Mouse (Mus musculus) liver, embryonic 14.5 days (tissue): ENCODE results near the gene Pigr. TPM values are rescaled to one million over a fixed set of nuclear protein-coding genes. Genes with fewer than 3 reads are reported as not detected.

Source experiments
- ATAC-seq: fragments of 200-750 bp; cut with Nextera tagmentation; 2 replicates; pipeline ENCODE4 v1.8.0; 2017; ENCODE audit warnings: moderate number of reproducible peaks, mild to moderate bottlenecking, moderate library complexity; ENCODE audit not compliant: insufficient read depth
- DNase-seq, 3 experiments: peaks; one replicate each; pipeline ENCODE4 v3.0.0-alpha.2; 2012 to 2013; ENCODE audit warnings: low read depth in 3 of 3, low spot score in 3 of 3
- H3K27ac ChIP-seq: fragments of 300-500 bp; sonication (generic); 2 replicates; pipeline ENCODE4 v1.5.1; 2014; ENCODE audit warnings: moderate library complexity, mild to moderate bottlenecking, control low read depth, inconsistent platforms
- H3K27me3 ChIP-seq: fragments of 300-500 bp; sonication (generic); 2 replicates; pipeline ENCODE4 v1.6.1; 2014; ENCODE audit warnings: mild to moderate bottlenecking, low read length, moderate library complexity; ENCODE audit not compliant: control insufficient read depth, insufficient read depth
- H3K36me3 ChIP-seq: fragments of 300-500 bp; sonication (generic); replicated peaks from 2 replicates; pipeline ENCODE4 v1.6.1; 2014; ENCODE audit warnings: low read depth; ENCODE audit not compliant: control insufficient read depth, insufficient read depth
- H3K4me1 ChIP-seq, 2 experiments: fragments of 200-500 bp in 1 of 2; fragments of 300-500 bp in 1 of 2; sonication (generic) in 1 of 2; replicated peaks; 2 replicates each; pipeline ENCODE4 v1.6.1; 2012 to 2014; ENCODE audit warnings: antibody characterized with exemption in 1 of 2, inconsistent platforms in 1 of 2, low read length in 1 of 2; ENCODE audit not compliant: control insufficient read depth in 2 of 2, insufficient read depth in 2 of 2
- H3K4me2 ChIP-seq: fragments of 300-500 bp; sonication (generic); 2 replicates; pipeline ENCODE4 v1.6.1; 2014; ENCODE audit warnings: low read depth, mild to moderate bottlenecking, control low read depth, moderate library complexity
- H3K4me3 ChIP-seq, 2 experiments: fragments of 200-500 bp in 1 of 2; fragments of 300-500 bp in 1 of 2; sonication (generic) in 1 of 2; 2 replicates each; pipeline ENCODE4 v1.5.1; 2012 to 2014; ENCODE audit warnings: low read depth in 2 of 2, low read length in 2 of 2, mild to moderate bottlenecking in 2 of 2, control low read depth in 1 of 2, inconsistent platforms in 1 of 2, moderate library complexity in 1 of 2; ENCODE audit not compliant: insufficient read depth in 1 of 2
- H3K9ac ChIP-seq: fragments of 300-500 bp; sonication (generic); replicated peaks from 2 replicates; pipeline ENCODE4 v1.6.1; 2014; ENCODE audit warnings: mild to moderate bottlenecking, control low read depth, moderate library complexity
- H3K9me3 ChIP-seq: fragments of 300-500 bp; sonication (generic); 2 replicates; pipeline ENCODE4 v1.6.1; 2016; ENCODE audit warnings: low read length, mixed read lengths; ENCODE audit not compliant: control insufficient read depth
- CTCF ChIP-seq: IDR thresholded peaks from 2 replicates; pipeline ENCODE4 v1.5.1; 2016; ENCODE audit warnings: antibody characterized with exemption, low read depth, control low read depth
- EP300 ChIP-seq: IDR thresholded peaks from 2 replicates; pipeline ENCODE4 v1.6.1; 2016; ENCODE audit warnings: antibody characterized with exemption, low read depth
- WGBS: fragments of 180-500 bp; shearing (Covaris S2); extraction: QIAGEN DNeasy Blood & Tissue Kit; methylation state at CpG from one replicate; pipeline ENCODE4 v1.1.7; 2014; ENCODE audit not compliant: insufficient replicate concordance; 5-methylcytosine and 5-hydroxymethylcytosine counted together
- polyA plus RNA-seq, 2 experiments: library from polyadenylated mRNA; depleted of rRNA in 1 of 2; stranded (reverse) in 1 of 2; unstranded in 1 of 2; fragments of >200 nt; fragmentation: Nextera tagmentation in 1 of 2; extraction: Ambion mirVana in 1 of 2; gene quantifications; 2 replicates each; pipeline versions ENCODE4 v1.2.1 to v1.2.3; 2012 to 2014

Pigr gene
- polyA plus RNA-seq (2012; rRNA removed) (0.13 and 0.21 TPM in 2 replicates), polyA plus RNA-seq (2014; fragmentation: Nextera tagmentation; extraction: Ambion mirVana) (0.14 and 0.19 TPM in 2 replicates)

- no peak for ATAC-seq
- 59% methylated on average over 5 of the region's 5 CpGs for WGBS
- Histone ChIP-seq H3K4me1 (peaks cover 3 to 14% of the 10 kb centered on the region in 2 experiments; a peak in 3 of 4 replicates), H3K27ac (no peak within 1 kb of the TSS), H3K36me3 (no peaks in the 10 kb centered on the region), H3K4me3 (no peak within 1 kb of the TSS), H3K4me2 (no peak within 1 kb of the TSS), H3K27me3 (no peaks in the 10 kb centered on the region), H3K9me3 (no peaks in the 10 kb centered on the region), H3K9ac (no peak within 1 kb of the TSS)
- DNase-seq: no peak
- TF ChIP-seq CTCF (no peak), EP300 (no peak)
Observed at GRCm38 (mm10) chr1:130826448-130826847, at the start of gene Pigr. TSS of gene Pigr (plus strand) at chr1:130826684.

- DNase-seq: no peak
- 76% methylated on average over 3 of the region's 3 CpGs for WGBS
Observed at GRCm38 (mm10) chr1:130779867-130780266, 46.6 kb upstream of the Pigr start.

DNA sequence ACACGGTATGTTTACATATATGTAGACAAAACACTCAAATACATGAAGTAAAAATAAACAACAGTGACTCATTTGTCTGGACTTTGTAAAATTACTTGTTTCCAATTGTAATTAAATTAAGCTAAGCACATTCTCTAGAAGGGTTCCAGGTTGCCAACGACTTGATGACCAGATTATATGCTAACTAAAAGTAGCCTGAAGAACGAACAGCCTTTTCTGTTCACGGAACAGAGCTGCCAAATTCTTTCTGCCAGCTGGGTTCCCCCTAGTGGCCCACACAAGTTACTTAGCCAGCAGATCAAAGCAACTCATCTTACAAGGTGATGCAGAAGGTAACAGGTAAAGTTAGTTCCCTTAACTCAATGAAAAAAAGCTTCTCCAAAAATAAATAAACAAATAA lies 42.4 kb upstream of the Pigr start:
- TF ChIP-seq EP300 (no peak), CTCF (peak; percentile 74)
- Histone ChIP-seq H3K9ac (no peak overlapping the region), H3K9me3 (no peaks in the 10 kb centered on the region), H3K4me1 (no peaks in the 10 kb centered on the region), H3K27me3 (no peaks in the 10 kb centered on the region), H3K4me2 (no peak overlapping the region), H3K36me3 (no peaks in the 10 kb centered on the region), H3K27ac (no peak overlapping the region), H3K4me3 (no peak overlapping the region)
- peak; percentile 14 to 17 (median 17) for DNase-seq
- peak; percentile 39; the same call in 1 of the 2 replicates for ATAC-seq
- WGBS: 25% methylated on average over 4 of the region's 4 CpGs

More at GRCm38 (mm10) chr1:130779867-130780266, 46.6 kb upstream of the Pigr start:
- Histone ChIP-seq H3K27ac (no peak overlapping the region), H3K9ac (no peak overlapping the region), H3K4me1 (no peaks in the 10 kb centered on the region), H3K27me3 (no peaks in the 10 kb centered on the region), H3K36me3 (no peaks in the 10 kb centered on the region), H3K4me2 (no peak overlapping the region), H3K9me3 (no peaks in the 10 kb centered on the region), H3K4me3 (no peak overlapping the region)
- no peak for ATAC-seq
- no peak for TF ChIP-seq CTCF
- TF ChIP-seq EP300: no peak

GRCm38 (mm10) chr1:130787001-130787400 lies 39.5 kb upstream of the Pigr start:
- Histone ChIP-seq H3K4me3 (no peak overlapping the region), H3K4me1 (no peaks in the 10 kb centered on the region), H3K27me3 (no peaks in the 10 kb centered on the region), H3K4me2 (no peak overlapping the region), H3K9ac (no peak overlapping the region), H3K27ac (no peak overlapping the region), H3K9me3 (no peaks in the 10 kb centered on the region), H3K36me3 (no peaks in the 10 kb centered on the region)
- TF ChIP-seq CTCF (peak; percentile 63), EP300 (no peak)
- 31% methylated on average over 4 of the region's 4 CpGs for WGBS
- ATAC-seq: no peak
- no peak for DNase-seq

- ATAC-seq (no peak), DNase-seq (no peak)
- TF ChIP-seq EP300: no peak
- TF ChIP-seq CTCF: no peak
- Histone ChIP-seq H3K9ac (no peak overlapping the region), H3K4me3 (no peak overlapping the region), H3K36me3 (no peaks in the 10 kb centered on the region), H3K9me3 (no peaks in the 10 kb centered on the region), H3K27me3 (no peaks in the 10 kb centered on the region), H3K4me2 (no peak overlapping the region), H3K27ac (no peak overlapping the region), H3K4me1 (no peaks in the 10 kb centered on the region)
- 37% methylated on average over 3 of the region's 3 CpGs for WGBS
Observed at GRCm38 (mm10) chr1:130789512-130790451, 36.7 kb upstream of the Pigr start.
